Mouse (Mus musculus): ENCODE results near the gene Akr1b7. TPM values are rescaled to one million over a fixed set of nuclear protein-coding genes. Genes with fewer than 3 reads are reported as not detected.
A peak's percentile ranks its signal among the peaks of the same experiment; 100 is the strongest.

Gene Akr1b7
- total RNA-seq, 2 experiments from 2014 or later: 2,443 to 8,516 TPM

GRCm38 (mm10) chr6:34419071-34419470 is 6.9 kb downstream of the Akr1b7 start:
- DNase-seq: no peak

GRCm38 (mm10) chr6:34439006-34439405 is 26.9 kb downstream of the Akr1b7 start:
- no peak for DNase-seq

- peak; percentile 39 to 54 for DNase-seq
Observed at GRCm38 (mm10) chr6:34441556-34442257, 29.6 kb downstream of the Akr1b7 start.

- peak in 1 of 2 experiments; percentile 27 for DNase-seq
Observed at GRCm38 (mm10) chr6:34443791-34444190, 31.7 kb downstream of the Akr1b7 start.

GRCm38 (mm10) chr6:34447961-34448360 is 35.8 kb downstream of the Akr1b7 start:
- peak; percentile 84 to 87 for DNase-seq

GRCm38 (mm10) chr6:34448696-34449095 is 36.6 kb downstream of the Akr1b7 start:
- DNase-seq: no peak

GRCm38 (mm10) chr6:34452963-34453770 is 41.0 kb downstream of the Akr1b7 start:
- no peak for DNase-seq

- DNase-seq: peak in 1 of 2 experiments; percentile 25
Observed at GRCm38 (mm10) chr6:34459456-34459855, 47.3 kb downstream of the Akr1b7 start.

- no peak for DNase-seq
Observed at GRCm38 (mm10) chr6:34460651-34461050, 48.5 kb downstream of the Akr1b7 start.

GRCm38 (mm10) chr6:34463582-34463981 is 51.4 kb downstream of the Akr1b7 start:
- no peak for DNase-seq

GRCm38 (mm10) chr6:34471434-34472110 is 59.4 kb downstream of the Akr1b7 start:
- no peak for DNase-seq

Other genes with a start within 250 kb of the Akr1b7 start
- 10 to 100 TPM; 33.2 to 36.9 TPM for gene Slc35b4, start 235.2 kb upstream of the Akr1b7 start, total RNA-seq (2021)
- gene Akr1b3, start 94.9 kb upstream of the Akr1b7 start, total RNA-seq (2021): 100 to 1,000 TPM; 324 to 405 TPM
- 100 to 1,000 TPM; 233 to 373 TPM for gene Akr1b8, start 58.2 kb upstream of the Akr1b7 start, total RNA-seq (2021)
- gene Akr1b10, start 28.1 kb upstream of the Akr1b7 start, total RNA-seq (2021): 100 to 1,000 TPM; 142 to 220 TPM
- gene Bpgm, start 63.9 kb downstream of the Akr1b7 start, total RNA-seq (2021): 10 to 100 TPM; 27.3 to 33.0 TPM
- 10 to 100 TPM; 49.9 to 81.3 TPM for gene Cald1, start 186.2 kb downstream of the Akr1b7 start, total RNA-seq (2021)

Data from adrenal gland, postnatal 36 days (tissue).